Mouse (Mus musculus): ENCODE results near the gene Ptn.

GRCm38 (mm10) chr6:36845288-36845687 lies 35.3 kb upstream of the Ptn start:
- TF ChIP-seq POLR2A (IDR thresholded peaks at IDR 0.05; ENCODE audit: control insufficient read depth, low read depth, low read length) (no peak), CTCF (IDR thresholded peaks at IDR 0.05; ENCODE audit: control insufficient read depth, insufficient read depth, insufficient replicate concordance, low read depth, low read length) (no peak)

All from testis, adult 2 months (tissue).